Mouse (Mus musculus) thymus, adult 18-20 months (tissue): ENCODE measurements around the gene Rbm19.
"Not testable (repeated sequence)": the region's sequence is repeated elsewhere in the genome, so short reads cannot be mapped to it uniquely, and the experiment has no call there.

Experiments used
- DNase-seq, 2 experiments: peaks; one replicate each; pipeline ENCODE4 v3.0.0; 2022; ENCODE audit warnings: mixed read lengths in 2 of 2

Rbm19 gene

DNA sequence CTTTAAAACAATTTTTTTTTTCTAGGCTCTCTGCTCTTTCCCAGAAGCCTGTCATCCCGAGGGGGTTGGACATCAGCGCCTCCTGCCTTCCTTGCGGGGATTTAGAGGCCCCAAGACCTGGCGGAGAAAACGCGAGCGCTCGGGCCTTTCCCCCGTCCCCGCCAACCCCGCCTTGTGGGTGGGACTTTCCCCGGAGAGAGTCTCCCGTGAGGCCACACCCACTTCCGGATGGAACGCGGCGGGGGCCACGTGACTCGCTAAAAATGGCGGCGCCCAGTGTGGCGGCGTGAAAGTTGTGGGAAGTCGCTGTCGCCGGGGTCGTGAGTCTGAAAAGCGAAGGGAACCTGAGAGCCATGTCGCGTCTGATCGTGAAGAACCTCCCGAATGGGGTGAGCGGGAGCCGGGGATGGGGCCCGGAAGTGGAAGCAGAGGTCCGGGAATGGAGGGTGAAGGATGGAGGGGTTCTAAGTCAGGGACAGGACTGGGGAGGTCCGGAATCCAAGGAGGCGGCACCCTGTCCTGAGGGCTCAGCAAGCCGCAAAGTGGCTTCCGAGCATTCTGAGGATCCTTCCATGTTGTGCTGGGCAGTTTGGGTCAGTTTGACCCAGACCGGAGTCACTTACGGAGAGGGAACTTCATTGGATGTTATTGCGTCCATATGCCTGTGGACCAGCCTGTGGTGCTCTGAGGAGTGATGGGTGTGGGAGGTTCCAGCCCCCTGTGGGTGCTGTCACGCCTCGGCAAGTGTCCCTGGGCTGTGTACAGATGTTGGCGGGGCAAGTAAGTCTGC is at the start of gene Rbm19:
Gene Rbm19, plus strand, starts transcription at position 205 of the 790 bp plus-strand sequence.
- DNase-seq: peak; percentile 84 to 86

DNA sequence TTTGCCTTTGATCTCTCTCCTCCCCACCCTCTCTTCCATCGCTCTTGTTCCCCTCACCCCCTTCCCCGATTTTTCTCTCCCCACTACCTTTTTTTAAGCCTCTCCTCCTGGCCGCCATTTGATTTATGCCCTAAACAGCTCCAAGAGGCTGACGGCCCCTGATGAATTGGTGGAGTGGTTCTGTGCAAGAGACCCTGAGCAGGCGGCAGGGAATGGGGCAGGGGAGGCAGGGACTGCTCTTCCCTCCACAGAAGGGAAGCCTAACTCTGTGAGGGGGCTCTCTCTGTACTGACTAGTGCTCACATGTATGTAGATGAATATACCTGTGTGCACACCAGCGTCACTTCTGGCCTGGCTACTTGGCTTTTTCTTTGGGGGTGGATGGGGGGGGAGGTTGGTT is 49.0 kb upstream of the Rbm19 start:
- DNase-seq: no peak

DNA sequence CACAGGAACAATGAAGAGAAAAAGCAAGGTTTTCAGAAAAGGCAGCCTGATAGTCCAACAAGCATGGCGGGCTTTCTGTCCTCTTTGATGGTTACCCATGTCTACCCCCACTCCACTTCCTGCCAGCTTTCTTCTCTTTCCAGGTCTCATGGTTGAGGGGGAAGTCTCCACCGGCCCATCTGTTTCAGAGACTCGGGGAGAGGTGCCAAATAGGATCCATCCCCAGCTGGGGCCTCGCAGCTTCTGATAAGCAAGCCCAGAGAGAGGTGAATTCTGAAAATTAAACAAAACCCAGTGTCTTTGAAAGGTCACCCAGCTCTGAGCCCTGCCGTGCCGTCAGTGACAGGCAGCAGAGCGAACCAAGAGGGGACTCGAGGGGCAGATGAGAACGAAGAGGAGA is 42.2 kb upstream of the Rbm19 start:
- no peak for DNase-seq

DNA sequence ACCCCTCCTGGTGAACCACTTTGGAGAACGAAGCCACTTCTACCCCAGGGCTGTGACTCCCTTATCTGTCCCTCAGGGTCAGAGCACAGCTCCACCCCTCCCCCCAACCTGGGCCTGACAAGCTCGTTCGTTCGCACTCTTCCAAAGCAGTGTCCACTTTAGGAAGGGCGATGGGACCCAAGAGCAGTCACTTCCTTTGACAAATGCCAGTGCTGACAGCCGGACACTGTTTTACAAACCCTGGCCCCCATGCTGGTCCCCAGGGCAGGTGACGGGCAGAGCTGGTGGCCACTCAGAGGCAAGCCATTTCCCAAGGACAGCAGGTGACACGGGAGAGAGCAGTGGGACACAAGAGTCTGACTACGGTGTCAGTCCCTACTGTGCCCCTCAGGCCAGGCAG is 36.2 kb upstream of the Rbm19 start:
- no peak for DNase-seq

DNA sequence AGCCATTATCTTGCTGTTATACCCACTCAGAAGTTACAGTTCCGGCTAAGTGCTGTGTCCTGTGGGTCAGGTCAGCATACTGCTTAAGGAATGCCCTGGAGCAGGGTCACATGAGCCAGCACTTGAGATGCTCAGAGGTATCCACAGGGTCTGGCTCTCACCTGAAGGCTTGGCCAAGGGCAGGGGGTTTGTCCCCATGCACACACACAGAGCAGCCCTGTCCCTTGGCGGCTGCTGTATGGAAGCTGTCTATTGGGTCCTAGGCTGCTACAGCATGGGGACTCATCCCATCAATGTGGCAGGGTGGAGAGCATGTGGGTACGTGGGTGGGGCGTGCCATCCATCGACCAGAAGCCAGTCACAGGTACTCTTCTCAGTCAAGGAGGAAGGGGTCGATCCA is 35.8 kb upstream of the Rbm19 start:
- DNase-seq: no peak

DNA sequence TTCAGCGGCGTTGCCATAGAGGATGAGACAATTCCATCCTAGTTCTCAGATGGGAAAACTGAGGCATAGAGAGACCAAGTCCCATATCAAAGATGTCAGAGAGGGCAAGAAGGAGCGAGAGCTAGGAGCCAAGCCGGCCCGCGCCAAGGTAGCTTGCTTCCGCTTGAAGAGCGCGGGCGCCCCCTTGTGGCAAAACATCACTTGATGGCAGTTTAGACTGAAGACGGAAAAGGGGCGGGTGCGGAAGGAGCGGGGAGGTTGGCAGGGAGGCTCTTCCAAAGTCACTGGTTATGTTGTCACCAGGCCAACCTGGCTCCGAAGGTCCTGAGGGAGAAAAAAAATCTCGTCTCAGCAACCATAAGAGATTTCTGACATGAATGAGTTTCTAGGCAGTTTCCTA is 27.7 kb upstream of the Rbm19 start:
- peak; percentile 67 to 68 for DNase-seq

DNA sequence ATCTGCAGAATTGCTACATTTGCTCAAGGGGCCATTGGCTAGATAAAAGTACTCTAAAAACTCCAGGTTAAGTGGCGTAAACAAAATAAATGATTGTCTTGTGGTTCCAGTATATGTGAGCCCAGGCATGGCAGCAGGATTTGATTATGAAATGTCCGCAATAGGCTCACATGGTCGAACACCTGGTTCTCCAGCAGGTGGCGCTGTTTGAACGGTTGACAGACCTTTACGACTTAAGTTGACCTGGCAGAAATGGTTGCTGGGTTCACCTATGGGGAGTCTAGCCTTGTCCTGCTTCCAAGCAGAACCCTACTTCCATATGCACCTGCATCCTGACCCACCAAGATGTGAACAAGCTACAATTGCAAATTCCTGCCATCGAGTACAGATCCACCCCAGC is 21.7 kb upstream of the Rbm19 start:
- DNase-seq: no peak

DNA sequence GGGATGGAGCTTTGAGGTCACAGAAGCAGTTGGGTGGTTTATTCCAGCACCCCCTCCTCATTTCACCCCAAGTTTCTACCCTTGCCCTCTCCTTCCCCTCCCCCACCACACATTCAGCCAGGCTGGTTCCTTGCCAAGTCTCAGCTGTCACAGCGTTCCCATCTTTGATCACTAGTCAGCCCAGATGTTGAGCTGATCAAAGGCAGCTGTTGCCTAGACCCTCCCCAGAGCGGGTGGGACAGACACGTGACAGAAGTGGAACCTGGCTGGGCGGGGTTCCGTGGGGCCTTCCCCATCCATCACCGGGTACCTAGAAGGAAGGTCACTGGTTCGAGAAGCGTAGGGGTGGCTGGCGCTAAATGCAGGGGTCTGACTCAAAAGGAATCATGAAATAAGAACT is 19.2 kb upstream of the Rbm19 start:
- DNase-seq: no peak

DNA sequence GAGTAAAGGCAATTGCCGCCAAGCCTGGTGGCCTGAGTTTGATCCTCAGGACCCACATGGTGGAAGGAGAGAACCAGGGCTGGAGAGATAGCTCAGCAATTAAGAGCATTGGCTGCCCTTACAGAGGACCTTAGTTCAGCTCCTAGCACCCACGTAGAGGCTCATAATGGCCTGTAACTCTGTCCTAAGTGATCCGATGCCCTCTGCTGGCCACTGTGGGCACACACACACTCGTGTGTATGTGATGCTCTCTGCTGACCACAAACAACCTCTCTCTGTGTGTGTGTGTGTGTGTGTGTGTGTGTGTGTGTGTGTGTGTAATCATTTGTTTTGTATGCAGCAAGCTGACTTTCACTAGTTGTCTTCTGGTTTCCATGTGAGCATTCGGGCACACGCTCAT is 15.5 kb upstream of the Rbm19 start:
- DNase-seq: no peak

DNA sequence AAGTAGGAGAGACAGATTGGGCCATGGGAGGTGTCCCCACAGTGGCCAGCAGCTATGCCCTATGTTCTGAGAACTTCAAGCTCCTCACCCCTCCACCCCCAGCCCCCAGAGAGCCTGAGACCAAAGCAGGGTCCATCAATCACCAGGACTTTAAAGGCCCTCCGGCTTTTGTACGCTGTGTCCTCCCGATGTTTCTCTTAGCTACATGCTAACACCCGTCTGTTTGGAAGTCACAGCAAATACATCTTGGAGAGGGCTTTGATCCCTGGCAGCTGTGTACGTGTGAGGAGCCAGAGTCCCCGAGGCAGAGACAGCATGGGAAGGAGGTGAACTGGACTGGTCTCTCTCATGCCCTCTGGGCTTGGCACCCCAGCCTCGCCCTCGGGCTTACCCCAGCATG is 14.2 kb upstream of the Rbm19 start:
- DNase-seq: no peak

DNA sequence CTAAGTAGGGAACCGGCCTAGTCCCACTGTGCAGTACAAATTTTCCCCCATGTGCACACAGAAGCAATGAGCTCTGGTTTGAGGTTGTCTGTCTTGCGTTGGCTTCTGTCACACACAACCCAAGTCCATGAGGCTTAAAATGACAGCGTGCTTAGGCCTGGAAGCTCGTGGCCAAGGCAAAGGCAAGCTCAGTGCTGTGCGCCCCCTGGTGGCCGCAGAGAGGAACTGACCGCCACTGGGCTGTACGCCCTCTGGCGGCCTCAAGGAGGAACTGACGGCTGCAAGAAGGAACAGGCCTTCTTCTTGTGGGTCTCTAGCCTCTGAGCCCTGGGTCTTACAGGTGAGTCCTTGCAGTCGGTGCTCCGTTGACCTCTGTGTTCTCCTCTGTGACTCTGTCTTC is 13.5 kb upstream of the Rbm19 start:
- no peak for DNase-seq

DNA sequence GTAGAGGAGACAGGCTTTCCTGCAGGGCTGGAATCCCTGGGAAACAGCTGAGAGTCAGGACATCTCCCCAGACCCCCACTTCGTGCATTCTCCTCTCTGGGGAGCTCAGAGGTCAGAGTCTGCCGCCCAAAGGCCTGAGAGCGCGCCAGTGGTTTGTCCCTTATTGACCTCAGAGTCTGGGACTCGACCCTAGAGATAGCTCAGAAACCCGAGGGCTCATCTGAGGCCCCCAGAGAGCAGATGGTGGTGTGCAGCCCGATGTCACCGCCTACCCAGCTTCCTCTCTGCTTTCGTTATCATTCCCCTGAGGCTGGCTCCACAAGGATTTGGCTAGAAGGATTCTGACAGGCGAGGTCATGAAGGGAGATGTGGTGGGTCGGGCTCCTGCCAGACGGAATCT is 12.8 kb upstream of the Rbm19 start:
- no peak for DNase-seq

DNA sequence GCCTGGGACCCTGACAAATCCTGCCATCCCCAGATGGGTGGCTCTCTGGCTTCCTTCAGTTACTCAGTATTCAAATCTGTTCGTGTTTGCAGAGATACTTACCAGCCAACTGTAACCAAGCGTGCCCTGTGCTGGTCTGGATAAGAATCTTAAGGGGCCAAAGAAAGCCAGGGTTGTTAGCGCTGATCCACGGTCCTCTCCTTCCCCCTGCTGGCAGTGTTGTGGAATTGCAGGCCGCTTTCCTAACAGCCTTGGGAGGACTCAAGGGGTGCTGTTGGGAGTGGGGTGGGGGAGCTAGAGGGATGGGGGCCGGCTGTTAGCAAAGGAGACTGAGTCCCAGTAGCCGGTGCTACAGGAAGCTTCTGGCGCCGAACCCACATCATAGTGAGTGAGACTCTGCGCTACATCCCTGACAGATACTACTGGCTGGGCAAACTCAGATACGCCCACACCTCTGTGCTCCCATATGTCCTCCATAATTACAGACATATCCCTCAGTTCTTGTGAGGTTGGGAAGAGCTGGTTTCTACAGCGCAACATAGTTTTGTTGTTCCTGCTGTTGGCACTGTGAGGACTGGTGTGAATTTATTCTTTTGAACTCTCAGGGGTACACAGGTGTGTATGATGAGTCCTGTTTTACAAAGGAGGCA is 9.7 kb upstream of the Rbm19 start:
- no peak for DNase-seq

DNA sequence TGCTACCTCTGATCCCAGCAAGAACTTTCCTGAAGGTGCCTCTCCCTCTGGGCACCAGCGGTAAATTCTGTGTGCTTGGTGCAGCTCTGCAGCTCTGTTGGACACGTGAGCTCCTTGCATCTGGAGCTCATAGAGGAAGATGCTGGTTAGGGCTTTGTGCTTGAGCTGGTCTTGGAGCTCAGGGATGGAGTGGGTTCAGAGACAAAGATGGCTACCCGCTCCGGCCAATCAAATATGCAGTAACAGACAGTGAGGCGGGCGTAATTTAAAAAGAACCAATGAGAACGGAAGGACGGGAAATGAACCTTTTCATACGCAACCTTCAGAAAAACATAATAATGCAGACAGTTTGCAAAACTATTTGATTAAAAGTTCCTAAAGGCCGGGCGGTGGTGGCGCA is 1.9 kb upstream of the Rbm19 start:
- no peak for DNase-seq

DNA sequence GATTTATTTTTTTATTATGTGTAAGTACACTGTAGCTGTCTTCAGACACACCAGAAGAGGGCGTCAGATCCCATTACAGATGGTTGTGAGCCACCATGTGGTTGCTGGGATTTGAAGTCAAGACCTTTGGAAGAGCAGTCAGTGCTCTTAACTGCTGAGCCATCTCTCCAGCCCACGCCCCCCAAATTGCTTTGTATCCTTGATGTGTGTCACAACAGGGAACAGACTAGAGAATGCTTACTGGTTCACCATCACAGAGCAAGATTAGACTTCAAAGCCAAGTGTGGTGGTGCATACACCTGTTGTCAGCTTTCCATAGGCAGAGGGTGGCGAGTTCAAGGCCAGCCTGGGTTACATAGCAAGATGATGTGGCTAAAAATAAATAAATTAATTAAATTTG is 896 bp downstream of the Rbm19 start:
- not testable (repeated sequence) for DNase-seq

DNA sequence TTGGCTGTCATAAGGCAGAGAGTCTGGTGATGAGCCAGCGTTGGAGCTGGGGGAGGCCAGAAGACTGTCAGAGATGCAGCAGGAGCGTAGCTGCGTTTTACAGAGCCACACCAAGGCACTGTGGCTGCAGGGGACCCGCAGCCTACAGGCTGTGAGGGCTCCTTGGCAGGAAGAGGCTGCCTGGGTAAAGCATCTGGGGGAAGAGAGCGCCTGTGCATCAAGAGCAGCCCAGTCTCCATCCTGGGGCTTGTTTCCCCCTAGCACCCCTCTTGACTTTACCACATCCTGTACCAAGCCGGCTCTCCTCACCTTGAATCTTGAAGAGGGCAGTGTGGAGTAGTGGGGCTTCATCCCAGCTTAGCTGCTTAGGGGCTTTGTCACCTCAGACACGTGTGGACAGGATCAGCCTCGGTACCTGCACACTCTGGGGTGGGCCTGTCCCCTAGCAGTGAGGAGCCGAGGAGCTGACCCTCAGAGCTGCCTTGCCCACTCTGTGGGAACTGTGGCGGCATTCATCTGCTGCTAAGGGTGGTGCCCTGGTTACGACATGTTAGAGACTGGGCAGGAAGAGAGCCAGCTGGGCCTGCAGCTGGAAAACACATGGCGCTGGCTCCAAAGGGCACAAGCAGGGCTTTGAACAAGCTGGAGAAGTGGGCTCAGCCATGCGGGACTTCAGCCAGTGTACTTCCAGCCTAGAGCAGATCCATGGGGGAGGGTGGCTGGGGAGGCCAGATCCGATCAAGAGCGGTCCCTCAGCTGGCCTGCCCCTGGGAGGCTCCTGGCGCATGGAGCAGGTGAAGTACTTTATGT is 8.8 kb downstream of the Rbm19 start:
- peak; percentile 64 to 78 for DNase-seq

DNA sequence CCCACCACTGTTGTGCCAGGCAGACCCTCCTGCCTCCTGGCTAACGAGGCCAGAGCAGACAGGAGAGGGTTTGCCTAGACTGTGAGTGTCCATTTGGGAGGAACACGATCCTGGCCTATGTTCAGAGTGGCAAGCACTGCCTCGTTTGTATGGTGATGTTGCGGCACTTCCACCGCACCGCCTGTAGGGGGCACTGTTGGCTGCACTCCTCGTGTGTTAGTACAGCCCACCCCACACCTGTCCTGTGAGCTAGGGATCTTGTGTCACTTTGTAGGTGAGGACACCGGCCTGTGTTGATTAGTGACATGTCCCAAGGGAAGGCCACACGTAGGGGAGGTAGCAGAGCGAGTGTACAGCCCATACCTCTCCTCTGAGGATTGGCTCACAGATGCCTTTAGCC is 11.4 kb downstream of the Rbm19 start:
- DNase-seq: no peak

DNA sequence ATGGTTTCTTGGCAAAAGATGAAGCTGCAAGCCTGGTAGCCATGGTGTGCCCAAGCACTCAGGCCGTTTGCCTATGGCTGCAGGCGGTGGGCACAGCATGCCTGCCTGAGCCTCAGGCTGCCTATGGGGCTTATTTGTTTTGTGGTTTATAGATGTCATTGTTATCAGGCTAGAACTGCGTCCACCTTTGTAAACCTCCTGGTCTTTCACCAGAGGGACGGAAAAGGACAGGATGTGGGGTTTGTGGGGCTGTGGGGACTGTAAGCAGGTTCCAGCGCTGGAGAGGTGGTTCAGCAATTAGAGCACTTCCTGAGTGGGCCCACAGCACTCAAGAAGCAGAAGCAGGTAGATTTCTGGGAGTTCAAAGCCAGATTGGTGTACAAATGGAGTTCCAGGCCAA is 12.2 kb downstream of the Rbm19 start:
- DNase-seq: no peak

DNA sequence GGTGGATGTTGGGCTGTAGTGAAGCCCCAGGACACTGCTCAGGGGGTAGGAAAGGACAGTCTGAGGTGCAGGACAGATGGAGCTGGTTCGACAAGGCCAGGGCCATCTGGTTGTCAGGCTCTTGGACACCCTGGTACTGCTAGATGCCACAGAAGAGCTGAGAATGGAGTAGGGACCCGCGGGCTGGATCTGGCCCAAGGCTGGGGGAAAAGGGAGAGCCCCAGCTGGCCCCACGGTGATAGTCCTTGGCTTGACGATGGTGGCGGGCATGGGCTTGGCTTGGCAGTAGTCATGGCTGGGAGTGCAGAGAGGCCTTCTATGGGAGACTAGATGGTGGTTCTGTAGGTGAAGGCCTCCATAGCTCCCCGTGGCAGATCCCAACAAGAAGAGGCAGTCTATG is 12.8 kb downstream of the Rbm19 start:
- DNase-seq: no peak

DNA sequence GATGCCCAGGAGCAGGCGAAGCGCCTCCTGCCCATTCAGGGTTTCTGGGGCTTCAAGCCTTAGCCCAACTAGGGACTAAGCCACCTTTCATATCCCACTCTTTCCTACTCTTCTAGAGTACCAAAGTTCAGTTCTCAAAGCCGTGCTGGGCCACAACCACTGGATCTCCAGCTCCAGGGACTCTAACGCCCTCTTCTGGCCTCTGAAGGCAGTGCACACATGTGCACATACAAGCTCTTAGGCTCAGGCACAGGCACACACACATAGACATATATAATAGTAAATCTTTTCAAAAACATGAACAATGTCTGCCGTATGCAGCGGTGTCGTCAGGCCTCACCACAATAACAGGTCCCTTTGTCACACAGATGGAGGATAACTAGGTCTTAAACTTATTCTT is 13.5 kb downstream of the Rbm19 start:
- no peak for DNase-seq

DNA sequence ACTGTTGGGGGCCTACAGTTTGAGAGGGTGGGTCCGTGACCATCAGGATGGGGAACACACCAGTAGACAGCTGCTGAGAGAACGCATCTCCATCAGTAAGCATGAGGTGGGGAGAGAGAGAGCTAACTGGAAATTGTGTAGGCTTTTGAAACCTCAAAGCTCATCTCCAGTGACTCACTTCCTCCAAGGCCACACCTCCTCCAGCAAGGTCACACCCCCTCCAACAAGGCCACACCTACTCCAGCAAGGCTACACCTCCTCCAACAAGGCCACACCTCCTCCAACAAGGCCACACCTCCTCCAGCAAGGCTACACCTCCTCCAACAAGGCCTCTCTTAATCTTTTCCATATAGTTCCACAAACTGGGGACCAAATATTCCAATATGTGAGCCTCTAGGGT is 13.9 kb downstream of the Rbm19 start:
- DNase-seq: no peak

DNA sequence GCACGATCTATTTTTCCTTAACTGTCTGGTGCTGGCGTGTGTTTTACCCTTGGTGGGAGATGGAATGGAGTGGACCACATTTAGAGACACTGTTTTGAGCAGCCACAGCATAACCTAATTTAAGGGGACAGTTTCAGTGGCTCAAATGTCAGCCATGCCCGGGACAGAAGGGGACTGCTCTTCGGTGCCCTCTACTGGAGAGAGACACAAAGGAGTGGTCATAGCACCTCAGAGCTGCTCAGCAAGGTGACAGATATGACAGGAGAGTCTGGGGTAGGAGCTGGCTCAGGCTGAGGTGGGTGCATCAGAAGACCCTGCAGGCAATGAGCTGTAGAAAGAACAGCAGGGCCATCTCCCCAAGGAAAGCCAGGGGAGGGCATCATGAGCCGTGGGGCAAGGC is 15.3 kb downstream of the Rbm19 start:
- no peak for DNase-seq

DNA sequence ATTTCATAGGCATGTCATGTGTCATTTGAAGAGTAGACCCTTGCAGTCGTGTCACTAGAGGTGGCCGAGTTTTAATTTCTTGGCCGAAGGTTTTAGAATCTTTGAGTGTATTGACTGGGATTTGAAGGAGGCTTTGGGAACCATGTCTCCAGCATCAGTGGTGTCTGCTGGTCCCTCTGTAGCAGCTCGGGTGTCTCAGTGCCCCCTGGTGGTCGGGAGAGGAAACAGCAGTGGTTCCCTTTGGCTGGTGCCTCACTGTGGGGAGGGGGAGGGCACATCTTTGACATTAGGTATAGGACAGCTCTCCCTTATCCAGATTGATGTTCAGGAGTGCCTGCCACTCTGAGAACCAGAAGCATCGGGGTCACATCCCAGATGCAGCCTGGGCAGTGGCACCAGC is 17.7 kb downstream of the Rbm19 start:
- peak; percentile 42 to 43 for DNase-seq

DNA sequence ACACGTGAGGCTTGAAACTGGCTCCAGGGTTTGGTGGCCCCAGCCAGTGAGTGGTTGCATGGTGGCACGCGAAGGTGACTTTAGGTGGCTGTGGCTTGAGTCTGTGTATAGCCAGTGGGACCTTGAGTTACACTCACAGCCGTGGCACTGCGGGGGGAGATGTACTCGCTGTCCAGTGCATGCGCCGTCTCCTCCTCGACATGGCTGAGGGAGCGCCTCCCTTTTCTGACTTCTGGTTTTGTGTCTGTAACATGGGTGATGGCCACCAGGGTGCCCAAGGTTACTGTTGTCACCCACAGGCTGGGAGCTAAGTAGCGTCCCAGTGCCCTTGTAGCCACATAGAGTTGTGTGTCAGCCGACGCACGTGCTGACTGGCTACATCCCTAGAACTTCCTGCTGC is 19.1 kb downstream of the Rbm19 start:
- no peak for DNase-seq
